Mouse (Mus musculus): Measurements from ENCODE around the gene Acoxl. TPM values are rescaled to one million over a fixed set of nuclear protein-coding genes. Genes with fewer than 3 reads are reported as not detected.

Acoxl gene
- polyA plus RNA-seq, 1 experiment, result 0.25 TPM

DNA sequence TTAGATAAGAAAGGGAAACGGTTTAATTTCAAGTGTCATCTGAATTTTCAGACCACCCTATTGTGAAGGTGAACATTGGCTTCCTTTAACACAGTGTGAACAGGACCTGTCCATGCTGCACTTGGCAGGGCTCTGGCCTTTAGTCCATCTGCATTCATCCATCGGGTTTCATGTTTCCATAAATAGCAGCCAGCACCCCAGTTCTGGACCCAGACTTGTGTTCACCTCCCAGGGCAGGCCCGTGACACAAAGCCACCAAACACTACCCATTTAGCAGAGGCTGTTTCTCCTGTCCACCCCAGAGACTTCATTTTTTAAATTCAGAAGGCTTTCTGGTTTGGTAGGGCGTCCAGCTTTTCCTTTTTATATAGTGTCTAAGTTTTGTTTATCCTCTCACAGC, 92.9 kb downstream of the Acoxl start:
- no peak for DNase-seq (ENCODE audit: low read depth in 1 of 2, low spot score in 2 of 2)
- no peak overlapping the region for H3K4me3 ChIP-seq (ENCODE audit: extremely low read depth, insufficient read depth, insufficient read length)
- no peaks in the 10 kb centered on the region for H3K36me3 ChIP-seq (ENCODE audit: control insufficient read depth, insufficient read depth, low read length)
- 86% methylated on average over 4 of the region's 4 CpGs for WGBS
- no peaks in the 10 kb centered on the region for H3K27me3 ChIP-seq (ENCODE audit: control insufficient read depth, insufficient read depth, low read length)
- peaks cover 2% of the 10 kb centered on the region; the same call in 1 of the 2 replicates for H3K4me1 ChIP-seq (ENCODE audit: control insufficient read depth, insufficient read depth, insufficient read length)
- no peak for TF ChIP-seq POLR2A (IDR thresholded peaks at IDR 0.05; ENCODE audit: low read depth, low read length)
- TF ChIP-seq CTCF (IDR thresholded peaks at IDR 0.05; ENCODE audit: extremely low read depth, insufficient read depth, insufficient read length, insufficient replicate concordance), result no peak
- no peak overlapping the region for H3K27ac ChIP-seq (ENCODE audit: insufficient read depth, low read length)

GRCm38 (mm10) chr2:127933531-127933931, 94.9 kb downstream of the Acoxl start:
- Histone ChIP-seq H3K27ac (ENCODE audit: insufficient read depth, low read length) (no peak overlapping the region), H3K4me1 (ENCODE audit: control insufficient read depth, insufficient read depth, insufficient read length) (no peaks in the 10 kb centered on the region; the same call in 1 of the 2 replicates), H3K36me3 (ENCODE audit: control insufficient read depth, insufficient read depth, low read length) (no peaks in the 10 kb centered on the region), H3K4me3 (ENCODE audit: extremely low read depth, insufficient read depth, insufficient read length) (no peak overlapping the region), H3K27me3 (ENCODE audit: control insufficient read depth, insufficient read depth, low read length) (no peaks in the 10 kb centered on the region)
- no peak for DNase-seq (ENCODE audit: low read depth in 1 of 2, low spot score in 2 of 2)
- 88% methylated on average over 3 of the region's 3 CpGs for WGBS
- TF ChIP-seq POLR2A (IDR thresholded peaks at IDR 0.05; ENCODE audit: low read depth, low read length) (no peak), CTCF (IDR thresholded peaks at IDR 0.05; ENCODE audit: extremely low read depth, insufficient read depth, insufficient read length, insufficient replicate concordance) (no peak)

DNA sequence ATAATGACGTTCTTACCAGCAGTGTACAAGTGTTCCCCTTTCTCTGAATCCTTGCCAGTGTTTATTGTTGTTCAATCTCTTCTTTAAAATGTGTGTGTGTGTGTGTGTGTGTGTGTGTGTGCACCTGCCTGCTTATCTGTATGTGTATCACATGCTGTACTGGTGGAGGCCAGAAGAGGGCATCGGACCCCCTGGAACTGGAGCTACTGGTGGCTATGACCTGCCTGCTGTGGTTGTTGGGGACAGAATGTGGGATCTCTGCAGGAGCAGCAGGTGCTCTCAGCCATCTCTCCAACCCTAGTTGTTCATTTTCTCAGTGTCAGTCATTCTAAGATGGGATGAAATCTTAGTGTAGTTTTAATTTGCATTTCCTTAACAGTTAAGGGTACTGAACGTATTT, 98.4 kb downstream of the Acoxl start:
- no peaks in the 10 kb centered on the region for H3K4me1 ChIP-seq (ENCODE audit: control insufficient read depth, insufficient read depth, insufficient read length)
- H3K36me3 ChIP-seq (ENCODE audit: control insufficient read depth, insufficient read depth, low read length), result no peaks in the 10 kb centered on the region
- 88% methylated on average over 3 of the region's 3 CpGs for WGBS
- no peak overlapping the region for H3K4me3 ChIP-seq (ENCODE audit: extremely low read depth, insufficient read depth, insufficient read length)
- TF ChIP-seq POLR2A (IDR thresholded peaks at IDR 0.05; ENCODE audit: low read depth, low read length), result no peak
- TF ChIP-seq CTCF (IDR thresholded peaks at IDR 0.05; ENCODE audit: extremely low read depth, insufficient read depth, insufficient read length, insufficient replicate concordance), result no peak
- no peaks in the 10 kb centered on the region for H3K27me3 ChIP-seq (ENCODE audit: control insufficient read depth, insufficient read depth, low read length)
- no peak overlapping the region for H3K27ac ChIP-seq (ENCODE audit: insufficient read depth, low read length)
- DNase-seq (ENCODE audit: low read depth in 1 of 2, low spot score in 2 of 2), result no peak

DNA sequence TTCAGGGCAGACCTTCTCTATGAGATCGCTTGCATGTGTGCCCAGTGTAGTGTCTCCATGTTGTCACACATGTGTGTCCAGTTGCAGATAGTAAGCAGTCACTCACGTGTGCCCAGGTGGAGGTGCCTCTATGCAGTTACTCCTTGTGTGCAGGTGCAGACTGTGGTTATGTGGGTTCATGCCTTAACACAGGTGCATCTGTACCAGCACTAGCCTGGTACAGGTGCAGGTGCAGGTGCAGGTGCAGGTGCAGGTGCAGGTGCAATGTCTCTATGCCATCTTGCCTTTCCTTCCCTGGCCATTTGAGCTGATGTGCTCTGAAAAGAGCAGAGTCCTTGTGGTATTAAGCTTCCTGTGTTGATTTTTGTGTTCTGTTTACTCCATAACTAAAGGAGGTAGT, 100.5 kb downstream of the Acoxl start:
- H3K27me3 ChIP-seq (ENCODE audit: control insufficient read depth, insufficient read depth, low read length), result no peaks in the 10 kb centered on the region
- H3K36me3 ChIP-seq (ENCODE audit: control insufficient read depth, insufficient read depth, low read length), result no peaks in the 10 kb centered on the region
- no peak overlapping the region for H3K4me3 ChIP-seq (ENCODE audit: extremely low read depth, insufficient read depth, insufficient read length)
- 70% methylated on average over 2 of the region's 2 CpGs for WGBS
- H3K4me1 ChIP-seq (ENCODE audit: control insufficient read depth, insufficient read depth, insufficient read length), result no peaks in the 10 kb centered on the region
- no peak overlapping the region for H3K27ac ChIP-seq (ENCODE audit: insufficient read depth, low read length)
- TF ChIP-seq POLR2A (IDR thresholded peaks at IDR 0.05; ENCODE audit: low read depth, low read length) (no peak), CTCF (IDR thresholded peaks at IDR 0.05; ENCODE audit: extremely low read depth, insufficient read depth, insufficient read length, insufficient replicate concordance) (no peak)
- DNase-seq (ENCODE audit: low read depth in 1 of 2, low spot score in 2 of 2), result no peak

- no peak for DNase-seq (ENCODE audit: low read depth in 1 of 2, low spot score in 2 of 2)
- no peaks in the 10 kb centered on the region for H3K4me1 ChIP-seq (ENCODE audit: control insufficient read depth, insufficient read depth, insufficient read length)
- TF ChIP-seq CTCF (IDR thresholded peaks at IDR 0.05; ENCODE audit: extremely low read depth, insufficient read depth, insufficient read length, insufficient replicate concordance) (no peak), POLR2A (IDR thresholded peaks at IDR 0.05; ENCODE audit: low read depth, low read length) (no peak)
- H3K36me3 ChIP-seq (ENCODE audit: control insufficient read depth, insufficient read depth, low read length), result no peaks in the 10 kb centered on the region
- no peak overlapping the region for H3K4me3 ChIP-seq (ENCODE audit: extremely low read depth, insufficient read depth, insufficient read length)
- 61% methylated on average over 6 of the region's 6 CpGs for WGBS
- H3K27ac ChIP-seq (ENCODE audit: insufficient read depth, low read length), result no peak overlapping the region
- H3K27me3 ChIP-seq (ENCODE audit: control insufficient read depth, insufficient read depth, low read length), result no peaks in the 10 kb centered on the region
Observed at GRCm38 (mm10) chr2:127960579-127960978, 121.9 kb downstream of the Acoxl start.

DNA sequence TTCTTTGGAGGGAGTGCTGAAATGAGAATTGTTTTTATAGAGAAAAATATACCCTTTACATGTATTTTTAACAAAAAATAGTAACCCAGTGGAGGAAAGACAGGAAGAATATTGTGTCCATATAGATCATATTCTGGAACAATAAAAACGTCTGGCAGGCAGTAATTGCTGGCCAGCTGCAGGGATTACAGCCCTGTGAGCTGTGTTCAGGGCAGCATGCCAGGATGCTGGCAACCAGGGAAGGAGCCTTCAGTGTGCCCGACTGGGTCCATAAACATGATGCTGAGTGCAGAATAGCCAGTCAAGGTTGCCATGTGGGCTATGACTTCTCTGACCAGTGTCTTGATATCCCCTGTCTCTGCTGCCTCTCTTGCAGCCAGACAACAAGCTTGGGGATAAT, 122.5 kb downstream of the Acoxl start:
- WGBS, result 46% methylated on average over 2 of the region's 2 CpGs
- Histone ChIP-seq H3K27ac (ENCODE audit: insufficient read depth, low read length) (no peak overlapping the region), H3K27me3 (ENCODE audit: control insufficient read depth, insufficient read depth, low read length) (no peaks in the 10 kb centered on the region), H3K4me1 (ENCODE audit: control insufficient read depth, insufficient read depth, insufficient read length) (no peaks in the 10 kb centered on the region), H3K4me3 (ENCODE audit: extremely low read depth, insufficient read depth, insufficient read length) (no peak overlapping the region), H3K36me3 (ENCODE audit: control insufficient read depth, insufficient read depth, low read length) (no peaks in the 10 kb centered on the region)
- DNase-seq (ENCODE audit: low read depth in 1 of 2, low spot score in 2 of 2), result no peak
- no peak for TF ChIP-seq POLR2A (IDR thresholded peaks at IDR 0.05; ENCODE audit: low read depth, low read length)
- TF ChIP-seq CTCF (IDR thresholded peaks at IDR 0.05; ENCODE audit: extremely low read depth, insufficient read depth, insufficient read length, insufficient replicate concordance), result no peak

DNA sequence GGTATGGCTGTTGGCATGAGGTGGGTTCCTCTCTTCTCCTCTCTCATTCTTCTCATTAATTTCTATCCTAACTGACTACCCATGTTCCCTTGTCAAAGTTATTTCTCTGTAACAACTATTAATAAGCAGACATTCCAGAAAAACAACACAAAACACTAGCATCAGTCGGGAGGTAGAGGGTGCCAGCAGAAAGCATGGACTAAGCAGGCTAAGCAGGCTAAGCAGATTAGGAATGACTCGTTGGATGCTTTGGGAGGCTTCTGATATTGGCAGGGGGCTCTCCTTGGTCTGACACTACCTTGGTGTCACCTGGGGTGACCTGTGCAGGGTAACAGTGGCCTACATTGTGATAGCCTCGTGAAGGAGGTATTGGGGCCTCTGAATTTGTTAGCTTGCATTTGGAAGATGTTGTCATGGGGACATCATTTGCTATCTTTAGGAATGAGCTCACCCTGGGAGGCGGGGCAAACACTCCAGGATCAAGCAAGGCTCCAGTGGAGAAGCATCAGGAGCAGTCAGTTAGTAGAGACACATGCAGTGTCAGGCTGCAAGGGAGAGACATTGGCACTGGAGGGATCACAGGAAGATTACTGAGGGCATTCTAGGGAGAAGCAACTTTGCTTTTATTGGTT, 123.2 kb downstream of the Acoxl start:
- H3K36me3 ChIP-seq (ENCODE audit: control insufficient read depth, insufficient read depth, low read length), result no peaks in the 10 kb centered on the region
- no peaks in the 10 kb centered on the region for H3K4me1 ChIP-seq (ENCODE audit: control insufficient read depth, insufficient read depth, insufficient read length)
- no peak for TF ChIP-seq POLR2A (IDR thresholded peaks at IDR 0.05; ENCODE audit: low read depth, low read length)
- TF ChIP-seq CTCF (IDR thresholded peaks at IDR 0.05; ENCODE audit: extremely low read depth, insufficient read depth, insufficient read length, insufficient replicate concordance), result no peak
- H3K27ac ChIP-seq (ENCODE audit: insufficient read depth, low read length), result no peak overlapping the region
- H3K4me3 ChIP-seq (ENCODE audit: extremely low read depth, insufficient read depth, insufficient read length), result no peak overlapping the region
- 80% methylated on average over 4 of the region's 4 CpGs for WGBS
- H3K27me3 ChIP-seq (ENCODE audit: control insufficient read depth, insufficient read depth, low read length), result no peaks in the 10 kb centered on the region
- DNase-seq (ENCODE audit: low read depth in 1 of 2, low spot score in 2 of 2), result no peak
